Mouse (Mus musculus) cerebellum, postnatal 36 days (tissue): ENCODE measurements around the gene Olfr66.

Experiments
- DNase-seq, 2 experiments: peaks; one replicate each; pipeline ENCODE4 v3.0.0; 2021 to 2022; ENCODE audit warnings: mixed read lengths in 2 of 2

Olfr66 gene

DNA sequence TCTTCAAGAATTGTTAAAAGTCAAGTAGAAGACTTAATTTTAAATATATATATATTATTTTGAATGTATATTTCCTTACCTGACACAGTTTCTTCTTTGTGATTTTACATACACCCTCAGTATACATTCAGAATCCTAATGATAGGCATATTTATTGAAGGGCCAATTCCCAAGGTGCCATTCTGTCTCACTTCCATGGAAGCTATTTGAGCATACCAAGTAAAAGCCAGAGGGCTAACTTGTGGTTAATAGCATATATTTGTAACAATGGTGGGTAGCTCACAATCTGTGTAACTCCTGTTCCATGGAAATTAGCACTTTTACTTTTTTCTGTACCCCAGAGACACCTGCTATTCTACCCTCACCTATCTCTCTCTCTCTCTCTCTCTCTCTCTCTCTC is at the start of gene Olfr66:
Olfr66 (minus strand) TSS at position 101 of the 400 bp plus-strand sequence.
- DNase-seq = no peak

DNA sequence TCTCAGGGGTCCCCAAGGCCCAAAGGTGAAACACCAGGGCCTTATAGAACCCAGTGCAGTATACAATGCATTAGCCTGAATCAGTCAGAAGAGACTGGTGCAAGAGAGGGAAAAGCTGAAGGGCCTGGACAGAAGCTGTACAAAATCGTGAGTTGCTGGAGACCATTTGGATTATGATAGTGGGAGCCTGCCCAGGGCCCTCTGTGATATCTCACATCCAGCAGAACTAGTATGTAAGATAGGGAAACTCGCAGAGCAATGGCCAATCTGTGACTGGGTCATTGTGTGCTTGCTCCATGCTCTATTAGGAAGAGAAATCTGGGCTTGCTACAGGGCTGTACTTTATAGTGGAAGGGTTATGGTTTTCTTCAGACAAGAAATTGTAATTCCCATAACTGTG is 48.2 kb upstream of the Olfr66 start, which contains the start of gene Olfr632:
Olfr632 (plus strand) TSS at position 84 of the 400 bp plus-strand sequence.
- no peak for DNase-seq

DNA sequence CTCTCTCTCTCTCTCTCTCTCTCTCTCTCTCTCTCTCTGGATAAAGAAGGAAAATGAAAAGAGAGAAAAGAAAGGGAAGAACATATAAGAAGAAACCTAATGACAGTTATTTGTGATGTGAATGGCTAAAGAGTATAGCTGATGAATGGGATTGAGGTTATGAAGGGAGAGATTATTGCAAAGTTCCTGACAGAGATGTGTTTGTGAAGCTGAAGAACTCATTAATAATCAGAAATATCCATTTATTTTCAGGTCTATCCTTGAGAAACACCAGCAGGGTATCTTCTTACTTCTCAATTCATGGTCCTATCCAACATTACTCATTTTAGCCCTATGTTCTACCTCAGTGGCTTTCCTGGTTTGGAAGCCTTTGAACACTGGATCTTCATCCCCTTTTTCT is 42.5 kb upstream of the Olfr66 start, which contains the start of gene Olfr631:
Olfr631 (plus strand) TSS at position 301 of the 400 bp plus-strand sequence.
- DNase-seq = no peak

DNA sequence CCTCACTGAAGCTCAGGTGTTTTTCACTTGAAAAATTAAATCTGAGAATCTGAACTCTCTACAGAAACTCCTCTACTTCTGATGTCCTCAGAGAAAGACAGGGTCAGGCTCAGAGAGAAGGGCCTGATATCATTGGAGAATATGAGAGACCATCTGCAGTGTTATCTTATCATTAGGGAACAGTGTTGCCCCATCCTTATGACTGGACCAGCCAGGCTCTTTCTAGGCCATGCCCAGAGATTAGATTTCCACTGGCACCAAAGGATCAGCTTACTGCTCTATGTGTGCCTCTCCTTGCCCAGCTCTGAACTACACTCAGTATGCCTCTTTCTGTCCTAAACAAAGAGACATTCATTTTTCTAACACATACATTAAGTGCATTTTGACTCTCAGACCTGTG is 29.3 kb upstream of the Olfr66 start:
- no peak for DNase-seq

DNA sequence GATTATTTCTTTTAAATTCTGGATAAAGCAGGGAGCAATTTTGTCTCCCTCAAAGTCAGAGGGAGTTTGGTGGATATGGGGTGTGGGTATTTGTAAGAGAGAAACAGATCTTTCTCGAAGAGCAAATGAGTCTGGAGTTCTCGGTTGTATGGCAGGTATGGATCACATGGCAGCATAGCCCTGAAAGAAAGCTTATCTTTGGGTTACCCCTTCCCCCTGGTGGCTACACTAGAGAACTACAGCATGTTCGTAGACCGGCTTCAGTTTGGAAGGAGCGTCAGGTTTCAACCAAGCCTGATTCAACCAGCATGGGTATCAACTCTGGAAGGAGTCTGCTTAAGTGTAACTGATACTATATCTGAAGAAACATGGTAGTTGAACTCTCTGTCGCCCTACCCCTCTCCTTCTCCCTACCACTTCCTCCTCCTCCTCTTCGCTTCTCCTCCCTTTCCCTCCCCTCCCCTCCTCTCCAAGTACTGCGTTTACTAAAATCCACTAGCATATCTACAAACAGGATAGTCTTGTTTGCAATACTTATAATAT is 27.0 kb upstream of the Olfr66 start:
- DNase-seq = no peak

DNA sequence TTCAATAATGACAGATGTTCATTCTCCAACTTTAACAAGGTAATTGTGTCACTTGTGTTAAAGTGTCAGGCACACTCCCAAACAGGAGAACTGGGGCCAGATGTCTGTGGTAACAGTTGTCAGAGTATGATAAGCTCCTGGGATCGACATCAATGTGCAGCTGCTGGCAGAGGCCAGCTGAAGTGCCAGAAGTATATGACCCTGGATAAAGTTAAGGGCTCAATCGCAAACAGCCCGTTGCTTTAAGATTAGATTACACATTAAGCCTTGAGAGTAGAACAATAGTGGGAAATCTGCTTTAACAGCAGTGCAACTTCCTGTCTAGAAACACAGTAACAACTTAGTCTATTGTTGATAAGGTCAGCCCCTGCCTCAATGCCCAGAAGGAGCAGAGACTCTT is 24.0 kb upstream of the Olfr66 start:
- no peak for DNase-seq

DNA sequence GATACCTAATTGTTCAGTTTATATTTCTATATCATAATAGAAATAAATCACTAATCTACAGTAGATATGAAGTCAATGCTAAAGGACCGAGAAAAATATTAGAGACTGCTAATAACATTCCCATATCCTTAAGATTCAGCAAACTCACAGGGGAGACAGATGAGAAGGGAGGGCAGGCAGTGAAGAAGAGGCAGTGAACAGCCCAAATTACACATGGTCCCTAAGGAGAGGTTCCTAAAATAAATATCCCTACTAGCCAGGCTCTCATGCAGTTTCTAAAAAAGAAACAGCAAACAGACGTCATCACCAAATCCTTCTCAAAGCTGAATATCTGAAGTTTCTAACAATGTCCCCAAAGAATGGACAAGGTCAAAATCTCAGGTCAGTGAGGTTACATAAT is 17.1 kb upstream of the Olfr66 start, which contains the start of gene Olfr65:
Olfr65 (plus strand) TSS at position 301 of the 400 bp plus-strand sequence.
- DNase-seq = no peak

DNA sequence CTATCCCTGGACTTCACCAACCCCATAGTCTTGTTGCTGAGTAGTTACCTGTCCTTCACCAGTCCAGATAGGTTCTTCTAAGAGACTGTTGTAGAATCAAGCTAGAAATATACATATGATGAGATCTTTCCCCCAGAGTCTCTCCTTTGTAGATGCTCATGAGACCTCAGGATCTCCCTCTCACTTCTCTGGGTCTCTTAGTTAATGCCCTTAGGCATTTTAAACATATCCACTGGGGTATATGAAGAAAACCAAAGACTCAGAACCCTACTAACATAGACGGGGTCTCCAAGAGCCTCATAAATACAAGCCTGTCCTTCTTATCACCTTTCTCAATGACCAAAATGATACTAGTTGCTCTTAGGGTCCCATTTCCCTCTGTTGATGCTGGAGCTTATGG is 8.3 kb upstream of the Olfr66 start, which contains the start of gene Olfr64:
Olfr64 (minus strand) TSS at position 101 of the 400 bp plus-strand sequence.
- DNase-seq = no peak

DNA sequence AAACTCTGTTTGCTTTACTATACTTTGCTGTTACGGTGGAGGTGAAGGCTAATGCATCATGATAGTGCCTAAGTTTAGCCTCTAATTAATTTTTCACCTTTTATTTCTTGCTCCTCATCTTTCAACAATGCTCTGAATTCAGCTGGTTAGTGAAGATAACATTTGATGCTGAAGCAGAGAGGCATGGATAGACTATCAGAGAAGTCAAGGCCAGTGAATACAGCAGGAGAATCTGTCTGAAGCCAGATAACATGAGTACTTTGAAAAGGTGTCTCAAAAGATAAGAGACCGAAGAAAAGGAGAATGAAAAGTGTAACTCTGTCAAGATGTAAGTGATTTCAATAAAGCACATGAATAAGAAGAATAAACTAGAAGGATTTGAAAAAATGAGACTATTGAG is 9.0 kb downstream of the Olfr66 start:
- DNase-seq = no peak

DNA sequence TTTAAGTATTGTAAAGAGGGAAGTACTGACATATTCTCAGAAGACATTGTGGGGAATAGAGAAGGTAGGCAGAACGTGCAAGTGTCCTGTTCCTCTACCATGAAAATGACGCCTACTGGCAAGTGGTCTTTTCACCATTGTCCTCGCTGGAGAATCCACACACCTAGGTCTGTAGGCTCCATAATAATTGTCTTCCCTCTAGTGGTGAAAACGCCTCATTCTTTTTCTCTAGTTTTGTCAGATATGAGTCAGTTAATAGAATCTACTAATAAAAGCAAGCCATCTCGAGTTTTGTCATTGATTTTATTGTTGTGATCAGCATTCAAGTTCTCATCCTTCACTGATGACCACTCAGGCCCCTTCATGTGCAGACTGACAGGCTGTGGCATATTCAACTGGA is 11.6 kb downstream of the Olfr66 start:
- no peak for DNase-seq

DNA sequence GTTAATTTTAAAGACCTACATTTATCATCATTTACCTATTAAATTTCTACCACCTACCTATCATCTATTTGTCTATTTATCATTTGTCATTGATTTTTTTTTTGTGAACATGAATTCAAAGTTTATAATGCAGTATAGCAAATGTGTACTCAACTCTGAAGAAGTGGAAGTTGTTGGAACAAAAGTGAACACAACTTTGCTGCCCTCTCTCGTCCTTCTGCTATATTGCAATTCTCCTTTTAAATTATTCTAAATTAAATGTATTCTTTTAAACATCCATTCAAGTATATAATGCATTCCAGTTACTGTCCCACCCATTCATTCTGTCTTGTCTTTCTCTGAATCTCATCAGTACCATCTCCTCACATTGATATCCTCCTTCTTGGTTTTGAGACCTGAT is 13.0 kb downstream of the Olfr66 start:
- DNase-seq = no peak

DNA sequence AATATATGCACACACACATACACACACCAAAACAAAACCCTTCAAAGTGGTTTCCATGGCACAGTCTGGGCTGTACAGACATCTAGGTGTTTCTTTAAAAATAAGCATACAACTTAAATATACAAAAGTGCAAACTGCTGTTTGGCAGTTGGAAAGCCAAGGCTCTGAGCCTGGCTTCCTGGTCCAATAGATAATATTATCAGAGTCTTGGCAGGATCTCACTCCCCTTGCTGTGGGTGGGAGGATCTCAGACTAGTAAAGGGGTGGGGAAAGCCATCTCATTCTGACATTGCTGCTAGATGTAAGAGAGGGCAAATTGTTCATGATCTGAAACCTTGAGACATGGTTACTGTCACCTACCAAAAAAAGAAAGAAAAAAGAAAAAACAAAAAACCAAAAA is 15.4 kb downstream of the Olfr66 start:
- DNase-seq = no peak

DNA sequence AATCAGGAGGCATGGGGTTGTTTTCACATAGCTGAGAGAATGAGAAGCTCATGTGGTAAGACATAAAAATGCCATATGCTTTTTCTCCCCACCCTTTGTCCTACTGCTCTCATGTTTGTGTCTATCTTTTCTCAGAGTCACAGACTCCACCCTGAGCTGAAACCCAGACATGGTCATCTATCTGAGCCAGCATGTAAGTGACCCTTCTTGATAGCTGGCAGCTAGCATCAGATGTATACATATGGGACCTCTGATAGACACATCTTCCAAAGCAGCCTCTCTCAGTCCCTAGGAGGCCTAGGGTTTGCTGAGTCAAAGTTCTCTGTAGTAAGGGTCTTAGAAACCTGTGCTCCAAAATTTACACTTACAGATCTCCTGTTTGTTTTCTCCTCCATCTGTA is 20.3 kb downstream of the Olfr66 start:
- no peak for DNase-seq

DNA sequence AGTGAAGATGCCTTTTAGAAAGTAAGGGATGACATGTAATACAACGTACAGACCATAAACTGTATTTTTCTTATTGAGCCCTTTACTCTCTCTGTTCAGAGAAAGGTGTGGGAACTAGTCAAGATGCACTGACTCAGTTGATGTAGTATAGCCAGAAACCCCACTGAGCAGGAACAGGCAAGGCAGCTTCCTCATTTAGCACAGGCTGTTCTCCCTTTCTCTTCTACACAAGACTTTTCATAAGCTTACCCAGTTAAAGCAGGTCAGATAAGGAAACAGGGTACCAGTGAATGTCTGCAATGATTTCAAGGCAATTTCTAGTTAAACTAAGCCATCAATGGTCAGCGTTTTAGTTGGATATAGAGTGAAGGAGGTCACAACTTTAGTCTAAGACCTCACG is 24.5 kb downstream of the Olfr66 start:
- DNase-seq = no peak

DNA sequence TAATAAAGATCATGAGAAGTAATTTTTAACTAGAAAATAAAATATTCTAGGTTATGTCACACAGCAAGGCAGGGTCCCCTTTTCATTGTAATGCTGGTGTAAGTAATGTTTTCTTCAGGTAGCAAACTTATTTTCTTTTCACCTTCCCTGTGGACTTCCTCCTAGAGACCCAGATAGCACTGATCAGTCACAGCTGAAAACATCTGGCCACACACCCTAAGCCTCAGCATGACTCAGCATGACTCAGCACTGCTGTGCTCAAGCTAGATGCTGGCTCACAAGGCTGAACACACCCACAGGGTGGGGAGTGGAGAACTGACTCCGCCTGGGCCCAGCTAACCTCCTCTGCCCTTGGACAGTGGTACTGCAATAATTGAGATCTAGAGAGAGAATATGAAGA is 25.2 kb downstream of the Olfr66 start:
- no peak for DNase-seq

DNA sequence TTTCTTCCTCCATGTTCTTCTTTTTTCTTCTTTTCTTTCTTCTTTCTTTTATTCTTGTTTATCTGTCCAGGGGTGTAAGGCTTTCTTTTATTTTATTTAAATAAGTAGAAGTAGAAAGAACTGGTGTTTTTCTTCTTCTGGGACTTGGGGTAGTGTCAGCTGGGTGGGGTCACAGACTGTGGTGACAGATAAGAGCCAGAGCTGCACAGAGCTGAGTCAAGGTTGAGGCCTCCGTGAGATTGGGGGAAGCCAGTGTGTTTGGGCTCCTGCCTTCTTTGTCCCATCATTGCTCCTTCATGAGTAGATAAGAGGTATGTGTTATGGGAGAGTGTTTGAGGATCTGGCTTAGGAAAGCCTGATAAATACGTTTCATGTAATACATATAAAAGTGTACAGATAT is 27.0 kb downstream of the Olfr66 start:
- DNase-seq = no peak

DNA sequence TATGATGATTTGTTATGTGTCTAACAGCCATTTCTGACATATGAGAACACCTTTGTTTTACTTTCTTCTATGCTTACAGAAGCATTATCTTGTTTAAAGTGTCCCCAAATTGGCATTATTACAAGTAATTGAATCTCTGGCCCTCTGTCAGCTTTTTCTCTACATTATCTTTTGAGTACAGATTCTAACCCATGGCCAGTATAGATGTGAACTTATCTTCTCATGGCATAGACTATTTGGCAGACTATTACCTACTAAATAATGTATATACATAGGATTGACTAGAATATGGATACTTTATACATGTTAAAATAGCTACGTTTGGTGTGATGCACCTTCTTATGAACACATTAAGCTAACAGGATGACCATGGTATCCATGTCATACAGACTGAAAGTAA is 31.4 kb downstream of the Olfr66 start:
- no peak for DNase-seq

DNA sequence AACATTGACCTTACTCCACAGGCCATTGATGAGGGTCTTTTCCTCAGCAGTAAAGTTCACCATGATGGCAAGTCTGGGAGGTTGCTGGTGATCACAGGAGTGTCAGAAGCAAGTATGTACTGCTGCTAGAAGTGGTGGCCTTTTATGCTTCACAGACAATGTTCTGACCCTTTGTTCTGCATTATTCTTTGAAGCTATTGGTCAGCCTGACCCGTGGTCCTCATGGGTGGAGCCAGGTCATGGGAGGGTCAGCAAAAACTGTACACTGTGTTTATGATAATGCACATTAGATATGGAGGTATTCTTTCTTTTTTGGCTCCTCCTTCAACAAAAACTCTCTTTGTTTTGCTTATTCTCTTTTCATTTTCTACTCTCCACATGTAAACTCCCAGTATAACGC is 33.0 kb downstream of the Olfr66 start, which contains the start of gene Hbb-y:
Hbb-y (minus strand) TSS at position 127 of the 400 bp plus-strand sequence.
- no peak for DNase-seq

DNA sequence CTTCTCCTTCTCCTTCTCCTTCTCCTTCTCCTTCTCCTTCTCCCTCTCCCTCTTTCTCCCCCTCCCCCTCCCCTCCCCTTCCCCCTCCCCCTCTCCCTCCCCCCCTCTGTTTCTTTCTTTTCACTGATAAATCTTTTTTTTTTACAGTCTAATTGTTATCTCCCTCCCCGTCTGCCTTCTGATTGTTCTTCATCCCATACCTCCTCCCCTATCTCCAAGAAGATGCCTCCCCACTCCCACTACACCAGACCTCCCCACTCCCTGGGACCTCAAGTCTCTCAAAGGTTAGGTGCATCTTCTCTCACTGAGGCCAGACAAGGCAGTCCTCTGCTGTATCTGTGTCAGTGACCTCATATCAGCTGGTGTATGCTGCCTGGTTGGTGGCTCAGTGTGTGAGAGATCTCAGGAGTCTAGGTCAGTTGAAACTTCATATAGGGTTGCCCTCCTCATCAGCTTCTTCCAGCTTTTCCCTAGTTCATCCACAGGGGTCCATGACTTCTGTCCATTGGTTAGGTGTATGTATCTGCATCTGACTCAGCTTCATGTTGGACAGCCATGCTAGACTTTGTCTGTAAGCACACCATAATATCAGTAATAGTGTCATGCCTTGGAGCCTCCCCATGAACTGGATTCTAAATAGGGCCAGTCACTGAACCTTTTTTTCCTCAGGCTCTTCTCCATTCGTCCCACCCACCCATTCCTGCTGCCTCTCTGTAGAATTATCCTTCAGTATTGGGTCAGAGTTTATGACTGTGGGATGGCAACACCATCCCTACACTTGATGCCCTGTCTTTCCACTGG is 41.3 kb downstream of the Olfr66 start:
- DNase-seq = no peak

DNA sequence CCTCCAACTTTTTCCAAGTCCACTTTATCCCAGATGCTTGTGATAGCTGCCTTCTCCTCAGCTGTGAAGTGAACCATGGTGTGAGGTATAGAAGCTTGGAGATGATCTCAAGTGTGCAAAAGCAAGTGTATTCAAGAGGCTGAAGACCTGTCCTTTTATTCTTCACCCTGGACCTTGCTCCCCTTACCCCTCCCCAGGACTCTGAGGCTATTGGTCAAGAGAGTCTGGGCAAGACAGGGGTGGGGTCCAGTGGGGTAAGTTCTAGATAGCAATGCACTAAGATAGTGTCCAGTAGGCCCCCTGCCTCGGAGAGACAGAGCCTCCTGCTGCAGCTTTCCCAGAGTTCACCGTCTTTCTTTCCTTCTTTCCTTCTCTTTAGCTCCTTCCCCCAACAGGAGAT is 43.0 kb downstream of the Olfr66 start, which contains the start of gene Hbb-bh1:
Hbb-bh1 (minus strand) TSS at position 131 of the 400 bp plus-strand sequence.
- no peak for DNase-seq

DNA sequence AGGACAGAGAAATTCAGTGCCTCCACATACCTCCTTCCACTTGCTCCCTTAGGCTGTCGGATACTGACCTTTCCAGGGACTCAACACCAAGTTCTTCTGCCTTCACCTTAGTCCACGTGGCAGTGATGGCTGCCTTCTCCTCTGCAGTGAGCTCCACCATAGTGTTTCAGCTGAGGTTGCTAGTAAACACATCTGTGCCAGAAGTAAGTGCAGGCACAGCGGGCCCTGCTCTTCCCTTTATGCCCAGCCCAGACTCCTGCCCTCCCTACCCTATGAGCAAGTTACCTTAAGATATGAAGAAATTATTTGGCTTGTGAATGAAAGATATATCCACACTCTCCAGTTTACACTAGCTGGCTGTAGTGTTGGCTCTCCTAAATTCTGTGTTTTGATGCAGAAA is 45.8 kb downstream of the Olfr66 start, which contains the start of gene Hbb-bh2:
Hbb-bh2 (minus strand) TSS at position 253 of the 400 bp plus-strand sequence.
- no peak for DNase-seq
